Mouse (Mus musculus) kidney, embryonic 15.5 days (tissue): ENCODE measurements around the gene Mettl7a3. TPM values are rescaled to one million over a fixed set of nuclear protein-coding genes. Genes with fewer than 3 reads are reported as not detected.
"Not testable (repeated sequence)": the region's sequence is repeated elsewhere in the genome, so short reads cannot be mapped to it uniquely, and the experiment has no call there.

Source experiments
- ATAC-seq: fragments of 200-750 bp; cut with Nextera tagmentation; replicated peaks from 2 replicates; pipeline ENCODE4 v1.8.0; 2017; ENCODE audit warnings: moderate TSS enrichment; ENCODE audit not compliant: low FRiP score
- H3K27ac ChIP-seq: fragments of 300-500 bp; sonication (generic); 2 replicates; pipeline ENCODE4 v1.5.1; 2015; ENCODE audit warnings: mild to moderate bottlenecking, inconsistent platforms
- H3K27me3 ChIP-seq: fragments of 300-500 bp; sonication (generic); 2 replicates; pipeline ENCODE4 v1.6.1; 2015; ENCODE audit warnings: inconsistent platforms
- H3K36me3 ChIP-seq: fragments of 300-500 bp; sonication (generic); 2 replicates; pipeline ENCODE4 v1.6.1; 2015; ENCODE audit warnings: inconsistent platforms
- H3K4me1 ChIP-seq: fragments of 300-500 bp; sonication (generic); 2 replicates; pipeline ENCODE4 v1.6.1; 2015; ENCODE audit warnings: inconsistent platforms
- H3K4me2 ChIP-seq: fragments of 300-500 bp; sonication (generic); 2 replicates; pipeline ENCODE4 v1.6.1; 2015; ENCODE audit warnings: moderate library complexity, mild to moderate bottlenecking, inconsistent platforms
- H3K4me3 ChIP-seq: fragments of 300-500 bp; sonication (generic); replicated peaks from 2 replicates; pipeline ENCODE4 v1.5.1; 2015; ENCODE audit warnings: mild to moderate bottlenecking, inconsistent platforms
- H3K9ac ChIP-seq: fragments of 300-500 bp; sonication (generic); 2 replicates; pipeline ENCODE4 v1.6.1; 2015; ENCODE audit warnings: mild to moderate bottlenecking, inconsistent platforms
- H3K9me3 ChIP-seq: fragments of 300-500 bp; sonication (generic); replicated peaks from 2 replicates; pipeline ENCODE4 v1.6.1; 2016; ENCODE audit warnings: inconsistent platforms
- WGBS: fragments of 180-500 bp; shearing (Covaris S2); methylation state at CpG from one replicate; pipeline ENCODE4 v1.1.7; 2015; ENCODE audit warnings: mixed read lengths; 5-methylcytosine and 5-hydroxymethylcytosine counted together
- polyA plus RNA-seq: library from polyadenylated mRNA; unstranded; fragments of >200 nt; fragmentation: Nextera tagmentation; extraction: Ambion mirVana; gene quantifications from 2 replicates; pipeline ENCODE4 v1.2.1, GENCODE M21; 2015

The Mettl7a3 gene
- 0.17 TPM in 1 of 2 replicates, not detected in the other for polyA plus RNA-seq

DNA sequence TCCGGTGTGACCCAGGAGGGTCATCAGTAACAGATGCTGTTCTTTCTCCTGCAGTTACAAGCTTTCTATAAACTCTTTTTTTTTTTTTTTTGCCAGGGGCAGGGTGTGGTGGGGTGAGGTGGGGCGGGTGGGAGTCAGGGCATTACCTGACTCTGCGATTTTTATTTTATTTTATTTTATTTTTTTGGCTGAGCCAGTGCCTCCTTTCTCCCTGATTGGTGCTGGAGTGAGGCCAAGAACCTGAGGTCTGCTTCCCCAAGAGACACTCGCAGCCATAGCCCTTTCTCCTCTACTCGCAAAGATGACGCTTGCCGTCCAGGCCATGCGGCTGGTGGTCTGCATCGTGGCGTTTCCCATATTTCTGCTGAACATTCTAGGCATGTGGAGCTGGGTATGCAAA, at the start of gene Mettl7a3:
Gene Mettl7a3, plus strand, starts transcription at position 301 of the 400 bp plus-strand sequence.
- Histone ChIP-seq H3K9ac (no peak within 1 kb of the TSS), H3K4me3 (no peak within 1 kb of the TSS), H3K4me2 (no peak within 1 kb of the TSS), H3K27ac (no peak within 1 kb of the TSS), H3K4me1 (no peaks in the 10 kb centered on the region), H3K36me3 (no peaks in the 10 kb centered on the region), H3K27me3 (no peaks in the 10 kb centered on the region), H3K9me3 (no peaks in the 10 kb centered on the region)
- ATAC-seq: no peak
- WGBS: 70% methylated on average over 10 of the region's 10 CpGs

DNA sequence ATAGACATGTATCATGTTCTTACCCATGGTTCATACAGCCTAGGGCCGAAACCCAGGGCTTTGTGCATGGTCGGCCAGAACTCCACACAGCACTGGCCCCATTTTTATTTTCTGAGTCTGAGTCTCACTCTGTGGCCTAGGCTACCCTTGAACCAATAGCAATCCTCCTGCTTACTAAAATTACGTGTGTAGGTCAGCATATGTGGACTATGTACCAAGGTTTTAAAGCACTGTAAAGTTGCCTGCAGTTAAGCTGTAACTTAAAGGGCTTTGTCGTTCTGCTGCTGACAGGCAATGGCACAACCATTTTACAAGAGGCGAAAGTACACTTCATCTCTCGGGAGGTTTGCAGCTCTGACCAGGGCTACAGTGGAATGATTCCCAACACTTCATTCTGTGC, 45.7 kb upstream of the Mettl7a3 start:
- Histone ChIP-seq H3K9me3 (no peaks in the 10 kb centered on the region), H3K9ac (no peak overlapping the region), H3K27ac (no peak overlapping the region), H3K27me3 (no peaks in the 10 kb centered on the region), H3K4me1 (peaks cover 3% of the 10 kb centered on the region; the same call in 1 of the 2 replicates), H3K4me3 (no peak overlapping the region), H3K36me3 (no peaks in the 10 kb centered on the region), H3K4me2 (no peak overlapping the region)
- ATAC-seq: no peak
- WGBS: 83% methylated on average over 6 of the region's 6 CpGs

DNA sequence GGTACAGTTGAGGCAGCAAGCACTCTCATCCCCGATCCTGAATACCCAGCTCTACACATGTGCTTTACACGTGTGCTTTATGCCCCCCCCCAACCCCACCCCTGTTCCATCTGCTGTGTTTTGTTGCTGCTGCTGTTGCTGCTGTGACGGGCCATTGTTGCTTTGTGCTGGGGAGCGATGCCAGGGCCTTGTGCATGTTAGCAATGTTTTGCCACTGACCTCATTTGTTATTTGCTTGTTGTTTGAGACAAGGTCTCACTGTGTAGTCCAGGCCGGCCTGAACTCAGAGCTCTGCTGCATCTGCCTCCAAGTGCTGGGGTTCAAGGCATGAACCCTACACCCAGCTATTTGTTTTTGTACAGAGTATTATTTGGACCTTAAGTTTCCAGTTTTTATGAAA, 43.9 kb upstream of the Mettl7a3 start:
- Histone ChIP-seq H3K4me3 (no peak overlapping the region), H3K27me3 (no peaks in the 10 kb centered on the region), H3K4me2 (no peak overlapping the region), H3K4me1 (peaks cover 3% of the 10 kb centered on the region; the same call in 1 of the 2 replicates), H3K27ac (no peak overlapping the region), H3K36me3 (no peaks in the 10 kb centered on the region), H3K9me3 (no peaks in the 10 kb centered on the region), H3K9ac (no peak overlapping the region)
- no peak for ATAC-seq
- 78% methylated on average over 5 of the region's 5 CpGs for WGBS

DNA sequence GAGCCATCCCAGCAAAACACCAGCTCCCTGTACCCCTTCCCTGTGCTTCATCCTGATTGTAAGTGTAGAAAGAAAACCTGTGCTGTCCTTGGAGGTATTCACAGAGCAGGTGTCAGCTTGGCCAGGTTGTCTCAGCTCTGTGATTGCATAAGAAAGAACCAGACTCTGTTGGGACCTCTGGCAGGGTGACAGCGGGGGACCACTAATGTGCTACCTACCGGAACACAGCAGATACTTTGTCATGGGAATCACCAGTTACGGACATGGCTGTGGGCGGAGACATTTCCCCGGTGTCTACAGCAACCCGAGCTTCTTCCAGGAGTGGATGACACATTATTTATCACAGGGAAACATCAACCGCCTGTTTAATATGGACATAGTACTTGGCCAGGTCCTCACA, 42.4 kb upstream of the Mettl7a3 start:
- 39% methylated on average over 7 of the region's 7 CpGs for WGBS
- Histone ChIP-seq H3K4me1 (peaks cover 3% of the 10 kb centered on the region; the same call in 1 of the 2 replicates), H3K9me3 (no peaks in the 10 kb centered on the region), H3K27me3 (no peaks in the 10 kb centered on the region), H3K36me3 (no peaks in the 10 kb centered on the region), H3K9ac (no peak overlapping the region), H3K27ac (no peak overlapping the region), H3K4me2 (no peak overlapping the region), H3K4me3 (no peak overlapping the region)
- ATAC-seq: no peak

DNA sequence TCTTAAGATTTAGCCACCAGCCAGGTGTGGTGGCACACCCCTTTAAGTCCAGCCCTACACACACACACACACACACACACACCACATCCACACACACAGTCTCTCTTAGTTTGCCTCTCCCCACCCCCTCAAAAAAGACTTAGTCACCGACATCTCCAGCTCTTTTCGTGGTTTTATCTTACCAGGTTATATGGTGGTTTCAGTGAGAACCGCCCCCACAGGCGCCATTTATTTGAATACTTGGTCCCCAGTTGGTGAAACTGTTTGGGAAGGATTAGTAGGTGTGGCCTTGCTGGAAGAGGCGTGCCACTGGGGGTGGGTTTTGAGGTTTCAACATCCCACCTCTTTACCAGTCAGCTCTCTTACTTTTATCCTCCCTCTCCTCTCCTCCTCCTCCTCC, 36.9 kb upstream of the Mettl7a3 start:
- H3K27ac ChIP-seq: no peak overlapping the region
- H3K9me3 ChIP-seq: no peaks in the 10 kb centered on the region
- no peak overlapping the region for H3K4me2 ChIP-seq
- ATAC-seq: no peak
- no peaks in the 10 kb centered on the region for H3K4me1 ChIP-seq
- WGBS: 91% methylated on average over 5 of the region's 5 CpGs
- no peaks in the 10 kb centered on the region for H3K27me3 ChIP-seq
- H3K9ac ChIP-seq: no peak overlapping the region
- H3K36me3 ChIP-seq: no peaks in the 10 kb centered on the region
- no peak overlapping the region for H3K4me3 ChIP-seq

GRCm38 (mm10) chr15:100300499-100300898, 34.2 kb upstream of the Mettl7a3 start:
- Histone ChIP-seq H3K27ac (no peak overlapping the region), H3K4me2 (no peak overlapping the region), H3K4me1 (peaks cover 10% of the 10 kb centered on the region), H3K36me3 (no peaks in the 10 kb centered on the region), H3K4me3 (no peak overlapping the region), H3K9ac (no peak overlapping the region), H3K27me3 (no peaks in the 10 kb centered on the region), H3K9me3 (no peaks in the 10 kb centered on the region)
- no peak for ATAC-seq
- WGBS: 78% methylated on average over 6 of the region's 6 CpGs

- no peak for ATAC-seq
- 90% methylated on average over 15 of the region's 15 CpGs for WGBS
- H3K4me2 ChIP-seq: no peak overlapping the region
- H3K27me3 ChIP-seq: no peaks in the 10 kb centered on the region
- H3K4me1 ChIP-seq: peaks cover 14% of the 10 kb centered on the region
- H3K36me3 ChIP-seq: no peaks in the 10 kb centered on the region
- H3K9me3 ChIP-seq: no peaks in the 10 kb centered on the region
- no peak overlapping the region for H3K27ac ChIP-seq
- H3K9ac ChIP-seq: no peak overlapping the region
- no peak overlapping the region for H3K4me3 ChIP-seq
These were observed 33.2 kb upstream of the Mettl7a3 start for GRCm38 (mm10) chr15:100301556-100301955.

DNA sequence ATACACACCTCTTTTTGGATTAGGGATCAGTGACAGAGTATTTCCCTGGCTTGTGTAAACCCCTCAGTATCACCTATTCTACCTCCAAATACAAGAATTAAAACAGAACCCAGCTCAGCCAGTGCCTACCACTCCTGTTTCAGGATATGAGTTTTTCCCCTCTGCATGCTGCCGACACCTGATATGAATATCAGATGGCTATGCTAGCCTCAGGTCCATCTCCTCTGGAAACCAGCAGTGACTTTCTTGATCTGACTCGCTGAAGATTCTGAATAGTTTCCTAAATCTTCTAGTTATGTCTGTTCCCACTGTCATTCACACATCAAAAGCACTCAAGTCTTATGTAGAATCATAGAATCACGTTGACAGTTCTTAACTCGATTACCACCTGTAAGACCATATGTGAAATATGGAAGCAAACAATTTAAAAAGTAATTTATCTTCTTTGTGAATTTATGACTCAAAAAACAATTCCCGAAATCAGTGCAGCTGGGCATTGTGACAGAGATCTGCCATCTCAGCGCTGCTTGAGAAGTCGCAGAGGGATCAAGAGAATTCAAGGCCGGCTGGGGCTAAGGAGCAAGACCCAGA, 31.2 kb upstream of the Mettl7a3 start:
- H3K27me3 ChIP-seq: no peaks in the 10 kb centered on the region
- 38% methylated on average over 8 of the region's 8 CpGs for WGBS
- ATAC-seq: no peak
- peak overlapping the region; percentile 83 for H3K4me2 ChIP-seq
- H3K4me1 ChIP-seq: peaks cover 14% of the 10 kb centered on the region
- peak overlapping the region; percentile 87 for H3K27ac ChIP-seq
- peak overlapping the region; percentile 57 for H3K4me3 ChIP-seq
- H3K9ac ChIP-seq: no peak overlapping the region
- H3K36me3 ChIP-seq: no peaks in the 10 kb centered on the region
- no peaks in the 10 kb centered on the region for H3K9me3 ChIP-seq

- H3K9ac ChIP-seq: peak within 1 kb of the TSS; percentile 55
- H3K36me3 ChIP-seq: no peaks in the 10 kb centered on the region
- no peaks in the 10 kb centered on the region for H3K27me3 ChIP-seq
- peak within 1 kb of the TSS; percentile 57 for H3K4me3 ChIP-seq
- peak; percentile 82 for ATAC-seq
- peak within 1 kb of the TSS; percentile 87 for H3K27ac ChIP-seq
- WGBS: 4% methylated on average over 19 of the region's 30 CpGs
- H3K4me1 ChIP-seq: peaks cover 14% of the 10 kb centered on the region
- H3K4me2 ChIP-seq: peak within 1 kb of the TSS; percentile 83
- H3K9me3 ChIP-seq: no peaks in the 10 kb centered on the region
These were observed 30.4 kb upstream of the Mettl7a3 start, which contains the start of gene Mettl7a1 for GRCm38 (mm10) chr15:100304019-100304991. Mettl7a1 (plus strand) TSS chr15:100304140.

DNA sequence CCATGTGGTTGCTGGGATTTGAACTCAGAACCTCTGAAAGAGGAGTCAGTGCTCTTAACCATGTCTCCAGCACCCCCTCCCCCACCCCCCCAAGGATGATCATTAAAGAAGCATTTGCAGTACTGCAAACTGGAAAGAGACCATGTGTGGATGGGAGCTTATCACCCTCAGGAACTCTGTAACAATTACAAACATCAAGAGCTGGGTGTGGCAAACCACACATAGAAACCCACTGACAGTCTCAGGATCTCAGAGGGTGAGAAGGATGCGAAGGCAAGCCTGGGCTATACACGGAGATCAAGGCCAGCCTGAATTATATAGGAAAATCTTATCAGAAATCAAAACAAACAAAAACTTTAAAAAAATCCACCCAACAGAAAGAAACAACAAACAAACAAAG, 28.5 kb upstream of the Mettl7a3 start:
- Histone ChIP-seq H3K4me3 (0 out of 2 replicates have a peak overlapping the region, but pooled peaks have one; percentile 57), H3K9me3 (no peaks in the 10 kb centered on the region), H3K36me3 (no peaks in the 10 kb centered on the region), H3K27me3 (no peaks in the 10 kb centered on the region), H3K4me2 (peak overlapping the region; percentile 83), H3K4me1 (peaks cover 14% of the 10 kb centered on the region), H3K27ac (no peak overlapping the region), H3K9ac (no peak overlapping the region)
- 70% methylated on average over 2 of the region's 2 CpGs for WGBS
- no peak for ATAC-seq

- not testable (repeated sequence) for H3K4me2 ChIP-seq, H3K9ac ChIP-seq, H3K27ac ChIP-seq, H3K27me3 ChIP-seq, H3K4me3 ChIP-seq, ATAC-seq, H3K9me3 ChIP-seq, H3K36me3 ChIP-seq
- H3K4me1 ChIP-seq: peaks cover 16% of the 10 kb centered on the region
- 31% methylated on average over 11 of the region's 11 CpGs for WGBS
These were observed 27.2 kb upstream of the Mettl7a3 start for GRCm38 (mm10) chr15:100307438-100308096.

GRCm38 (mm10) chr15:100312346-100312745, 22.4 kb upstream of the Mettl7a3 start:
- Histone ChIP-seq H3K36me3 (peaks cover 7% of the 10 kb centered on the region; the same call in 1 of the 2 replicates), H3K4me2 (no peak overlapping the region), H3K27me3 (no peaks in the 10 kb centered on the region), H3K27ac (no peak overlapping the region), H3K9ac (no peak overlapping the region), H3K9me3 (no peaks in the 10 kb centered on the region), H3K4me3 (no peak overlapping the region), H3K4me1 (0 out of 2 replicates have a peak, but pooled peaks cover 3% of the 10 kb centered on the region)
- ATAC-seq: no peak
- WGBS: 76% methylated on average over 2 of the region's 2 CpGs
